Mouse (Mus musculus): ENCODE data around the gene Phkg1.

DNA sequence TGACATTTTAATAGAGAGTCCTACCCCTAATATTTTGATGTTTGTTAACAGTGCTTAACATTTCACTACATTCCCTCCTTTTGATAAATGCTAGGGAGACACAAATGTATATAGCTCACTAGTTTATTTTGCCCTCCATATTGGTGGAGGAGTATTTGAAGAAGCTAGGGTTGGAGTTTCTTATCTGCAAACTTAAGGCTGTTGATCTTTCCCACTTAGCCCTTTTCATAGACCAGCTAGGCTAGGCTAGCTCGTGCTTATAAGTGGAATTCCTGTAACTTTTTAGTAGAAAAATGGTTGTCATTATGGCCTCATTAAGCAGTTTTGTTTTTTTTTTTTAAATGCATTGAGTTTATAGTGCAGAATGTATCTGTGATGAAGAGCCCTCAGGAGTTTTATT is 45.1 kb upstream of the Phkg1 start:
- TF ChIP-seq MAFK (IDR thresholded peaks at IDR 0.05; ENCODE audit: insufficient read depth, low read depth, low read length), result no peak
- TF ChIP-seq HCFC1 (IDR thresholded peaks at IDR 0.05; ENCODE audit: borderline replicate concordance, insufficient read depth, low read length), result no peak
- no peak for TF ChIP-seq CHD2 (IDR thresholded peaks at IDR 0.05; ENCODE audit: low read depth, low read length)
- TF ChIP-seq ZC3H11A (IDR thresholded peaks at IDR 0.05; ENCODE audit: borderline replicate concordance, low read depth, low read length), result no peak
- TF ChIP-seq ZNF384 (IDR thresholded peaks at IDR 0.05; ENCODE audit: low read depth, low read length), result no peak

Data from ES-E14 (cell line).